Mouse (Mus musculus): Measurements from ENCODE around the gene Ckm. TPM values are rescaled to one million over a fixed set of nuclear protein-coding genes. Genes with fewer than 3 reads are reported as not detected.

The Ckm gene
- total and polyA plus RNA-seq, 2 experiments from 2014 or later, result 0.48 TPM; not detected in 1

DNA sequence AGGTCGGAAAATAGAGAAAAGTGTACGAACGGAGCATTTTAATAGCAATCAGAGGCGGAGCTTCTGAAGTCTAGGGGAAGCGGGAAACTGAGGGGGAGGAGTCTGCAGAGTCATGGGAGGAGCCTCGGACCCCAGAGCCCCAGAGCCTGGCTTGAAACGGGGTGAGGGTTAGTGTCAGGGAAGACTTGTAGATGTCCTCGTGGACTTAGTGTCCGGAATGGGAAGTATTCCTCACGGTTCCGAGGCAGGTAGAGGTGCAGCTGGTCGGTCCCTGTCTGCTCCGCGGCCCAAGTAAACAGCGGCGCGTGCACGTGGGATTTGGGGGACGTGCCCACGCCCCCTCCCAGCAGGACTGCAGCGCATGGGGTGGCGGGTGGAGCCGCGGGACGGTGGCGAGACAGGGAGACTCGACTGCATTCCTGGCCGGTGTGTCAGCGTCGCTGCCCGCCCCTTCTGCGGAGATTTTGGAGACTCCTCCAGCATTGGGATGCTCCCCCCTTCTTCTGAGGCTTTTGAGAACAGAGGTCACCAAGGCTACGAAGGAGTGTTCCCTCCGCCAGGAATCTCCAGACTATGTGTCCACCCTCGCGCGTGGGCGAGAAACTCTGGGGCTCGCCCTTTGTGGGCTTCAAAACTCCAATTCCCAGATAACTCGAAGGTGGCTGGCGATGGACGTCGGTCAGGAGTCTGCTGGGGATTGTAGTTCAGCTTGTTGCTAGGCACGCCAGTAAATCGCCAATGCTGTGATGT, 44.5 kb upstream of the Ckm start:
- peak; percentile 72 for ATAC-seq
- TF ChIP-seq CTCF (IDR thresholded peaks at IDR 0.05; ENCODE audit: low read depth), result no peak

DNA sequence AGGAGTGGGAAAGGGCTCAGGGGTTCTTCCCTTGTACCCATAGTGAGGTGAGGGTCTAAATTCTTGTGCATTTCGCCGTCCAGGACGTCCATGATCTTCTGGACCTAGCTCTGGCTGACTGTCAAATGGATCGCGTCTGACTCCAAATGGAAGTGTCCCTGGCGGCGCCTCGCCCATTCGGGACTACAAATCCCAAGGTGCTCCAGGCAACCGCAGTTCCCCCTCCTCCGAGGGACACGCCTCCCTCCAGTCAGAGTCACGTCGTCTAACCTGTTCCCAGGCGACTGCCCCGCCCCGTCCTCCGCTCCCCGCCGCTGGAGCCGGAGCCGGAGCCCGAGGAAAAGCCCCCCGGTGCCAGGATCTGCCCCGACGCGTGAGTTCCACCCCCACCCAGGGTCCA, 43.6 kb upstream of the Ckm start:
- no peaks in the 10 kb centered on the region for H3K9me3 ChIP-seq (ENCODE audit: low read length)
- peak overlapping the region; percentile 65 for H3K4me3 ChIP-seq (ENCODE audit: low read depth, low read length)
- H3K27me3 ChIP-seq (ENCODE audit: insufficient read depth, low read length), result no peaks in the 10 kb centered on the region
- peak overlapping the region; percentile 42; the same call in 1 of the 2 replicates for H3K27ac ChIP-seq (ENCODE audit: low read depth, low read length)
- ATAC-seq (peak; percentile 70), DNase-seq (peak; percentile 88)
- peak overlapping the region; percentile 26 for H3K9ac ChIP-seq
- TF ChIP-seq CTCF (IDR thresholded peaks at IDR 0.05; ENCODE audit: low read depth), result no peak
- no peaks in the 10 kb centered on the region; the same call in 1 of the 2 replicates for H3K4me1 ChIP-seq (ENCODE audit: insufficient read depth)
- WGBS, result 1% methylated on average over 27 of the region's 27 CpGs
- peaks cover 9% of the 10 kb centered on the region; the same call in 1 of the 2 replicates for H3K36me3 ChIP-seq (ENCODE audit: insufficient read depth)
- H3K4me2 ChIP-seq (ENCODE audit: low read depth), result peak overlapping the region; percentile 95

More for the DNA sequence above, 44.5 kb upstream of the Ckm start:
- Histone ChIP-seq H3K4me1 (ENCODE audit: insufficient read depth) (no peaks in the 10 kb centered on the region; the same call in 1 of the 2 replicates), H3K9me3 (ENCODE audit: low read length) (no peaks in the 10 kb centered on the region), H3K9ac (peak overlapping the region; percentile 60; the same call in 1 of the 2 replicates), H3K4me3 (ENCODE audit: low read depth, low read length) (peak overlapping the region; percentile 65), H3K27me3 (ENCODE audit: insufficient read depth, low read length) (no peaks in the 10 kb centered on the region), H3K4me2 (ENCODE audit: low read depth) (peak overlapping the region; percentile 95), H3K27ac (ENCODE audit: low read depth, low read length) (peak overlapping the region; percentile 42; the same call in 1 of the 2 replicates), H3K36me3 (ENCODE audit: insufficient read depth) (peaks cover 9% of the 10 kb centered on the region; the same call in 1 of the 2 replicates)
- 1% methylated on average over 45 of the region's 45 CpGs for WGBS
- DNase-seq, result peak; percentile 74

DNA sequence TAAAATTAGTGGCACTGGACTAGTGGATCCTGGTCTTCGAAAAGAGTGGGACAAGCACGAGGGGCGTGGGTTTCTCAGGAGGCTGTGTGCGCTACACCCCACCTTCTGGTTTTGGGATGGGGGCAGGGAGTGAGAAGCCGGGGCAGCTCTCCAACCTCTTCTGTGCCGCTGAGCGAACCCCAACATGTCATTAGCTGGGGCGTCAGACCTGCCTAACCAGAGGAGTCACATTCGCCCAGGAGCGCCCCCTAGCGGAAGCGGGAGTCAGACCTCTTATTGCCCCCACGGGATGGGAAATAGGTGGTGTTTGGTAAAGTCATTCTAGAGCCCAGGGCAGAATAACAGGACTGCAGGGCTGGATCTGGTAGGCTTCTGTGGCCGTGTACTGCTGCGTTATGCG, 42.9 kb upstream of the Ckm start:
- Histone ChIP-seq H3K4me2 (ENCODE audit: low read depth) (peak overlapping the region; percentile 95), H3K27ac (ENCODE audit: low read depth, low read length) (no peak overlapping the region), H3K9ac (no peak overlapping the region), H3K4me3 (ENCODE audit: low read depth, low read length) (peak overlapping the region; percentile 65), H3K9me3 (ENCODE audit: low read length) (no peaks in the 10 kb centered on the region), H3K36me3 (ENCODE audit: insufficient read depth) (peaks cover 9% of the 10 kb centered on the region; the same call in 1 of the 2 replicates), H3K27me3 (ENCODE audit: insufficient read depth, low read length) (no peaks in the 10 kb centered on the region), H3K4me1 (ENCODE audit: insufficient read depth) (no peaks in the 10 kb centered on the region; the same call in 1 of the 2 replicates)
- DNase-seq (no peak), ATAC-seq (no peak)
- 11% methylated on average over 16 of the region's 16 CpGs for WGBS
- peak; percentile 70 for TF ChIP-seq CTCF (IDR thresholded peaks at IDR 0.05; ENCODE audit: low read depth)

DNA sequence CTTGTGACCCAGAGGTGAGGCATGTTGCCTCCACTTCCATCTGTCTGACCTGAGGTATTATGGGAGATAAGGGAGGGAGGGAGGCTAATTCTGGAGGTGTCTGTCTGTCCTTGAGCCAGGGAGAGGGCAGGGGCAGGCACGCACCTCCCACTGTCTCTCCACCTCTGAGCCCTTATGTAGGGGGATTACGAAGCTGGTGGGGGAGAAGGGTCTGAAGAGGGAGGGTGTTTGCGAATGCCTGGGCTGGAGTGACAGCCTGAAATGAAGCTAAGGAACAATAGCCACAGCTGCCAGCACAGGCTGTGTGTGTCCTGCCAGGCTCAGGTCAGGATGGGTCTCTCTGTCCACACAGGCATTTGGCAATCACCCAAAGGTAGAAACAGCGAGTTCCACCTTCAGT, 42.3 kb upstream of the Ckm start:
- 21% methylated on average over 4 of the region's 4 CpGs for WGBS
- Histone ChIP-seq H3K4me2 (ENCODE audit: low read depth) (no peak overlapping the region), H3K4me3 (ENCODE audit: low read depth, low read length) (0 out of 2 replicates have a peak overlapping the region, but pooled peaks have one; percentile 65), H3K4me1 (ENCODE audit: insufficient read depth) (no peaks in the 10 kb centered on the region; the same call in 1 of the 2 replicates), H3K36me3 (ENCODE audit: insufficient read depth) (peaks cover 4% of the 10 kb centered on the region; the same call in 1 of the 2 replicates), H3K9me3 (ENCODE audit: low read length) (no peaks in the 10 kb centered on the region), H3K9ac (no peak overlapping the region), H3K27ac (ENCODE audit: low read depth, low read length) (no peak overlapping the region), H3K27me3 (ENCODE audit: insufficient read depth, low read length) (no peaks in the 10 kb centered on the region)
- DNase-seq, result no peak
- ATAC-seq, result no peak
- TF ChIP-seq CTCF (IDR thresholded peaks at IDR 0.05; ENCODE audit: low read depth), result no peak

DNA sequence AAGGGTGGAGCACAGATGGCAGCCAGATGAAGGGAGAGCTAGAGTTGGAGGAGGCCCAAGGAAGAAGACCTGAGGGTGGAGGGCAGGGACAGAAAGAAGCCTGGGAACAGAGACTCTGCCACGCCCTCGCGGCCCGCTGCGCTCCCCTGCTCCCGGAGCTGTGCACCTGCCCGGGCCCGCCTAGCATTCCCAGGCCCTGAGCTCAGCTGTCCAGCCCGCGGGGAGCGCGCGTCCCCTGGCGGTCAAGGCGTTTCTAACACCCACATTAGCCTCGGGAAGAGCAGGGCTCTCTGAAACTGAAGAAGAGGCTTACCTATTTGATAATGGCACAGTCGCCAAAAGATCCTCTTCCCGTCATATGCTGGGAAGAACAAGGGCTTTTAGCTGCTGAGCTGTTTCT, 40.7 kb upstream of the Ckm start:
- no peak overlapping the region for H3K9ac ChIP-seq
- H3K4me1 ChIP-seq (ENCODE audit: insufficient read depth), result no peaks in the 10 kb centered on the region
- H3K4me3 ChIP-seq (ENCODE audit: low read depth, low read length), result no peak overlapping the region
- H3K9me3 ChIP-seq (ENCODE audit: low read length), result no peaks in the 10 kb centered on the region
- TF ChIP-seq CTCF (IDR thresholded peaks at IDR 0.05; ENCODE audit: low read depth), result peak; percentile 71
- no peak overlapping the region for H3K27ac ChIP-seq (ENCODE audit: low read depth, low read length)
- no peaks in the 10 kb centered on the region for H3K36me3 ChIP-seq (ENCODE audit: insufficient read depth)
- no peak for ATAC-seq
- WGBS, result 6% methylated on average over 18 of the region's 18 CpGs
- DNase-seq, result no peak
- no peak overlapping the region for H3K4me2 ChIP-seq (ENCODE audit: low read depth)
- H3K27me3 ChIP-seq (ENCODE audit: insufficient read depth, low read length), result no peaks in the 10 kb centered on the region

DNA sequence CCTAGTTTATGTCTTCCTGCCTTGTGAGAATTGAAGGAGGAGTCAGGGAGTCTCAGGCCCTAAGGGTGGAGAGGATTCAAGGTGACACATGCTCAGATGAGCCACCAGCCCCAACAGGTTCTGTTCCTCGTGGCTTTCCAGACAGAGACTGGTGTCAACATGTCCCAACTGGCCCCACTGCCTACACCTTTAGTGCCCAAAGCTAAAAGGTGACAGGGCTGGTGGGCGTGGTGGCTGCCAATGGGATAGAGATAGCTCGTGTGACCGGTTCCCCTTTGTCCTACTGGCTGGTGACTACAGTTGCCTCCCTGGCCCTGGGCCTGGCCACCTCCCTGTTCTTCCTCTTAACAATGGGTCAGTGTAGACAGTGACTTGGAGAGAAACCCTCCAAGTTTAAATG, 39.2 kb upstream of the Ckm start:
- H3K9ac ChIP-seq, result no peak overlapping the region
- TF ChIP-seq CTCF (IDR thresholded peaks at IDR 0.05; ENCODE audit: low read depth), result no peak
- H3K4me3 ChIP-seq (ENCODE audit: low read depth, low read length), result no peak overlapping the region
- H3K27ac ChIP-seq (ENCODE audit: low read depth, low read length), result no peak overlapping the region
- H3K4me2 ChIP-seq (ENCODE audit: low read depth), result no peak overlapping the region
- ATAC-seq, result no peak
- 81% methylated on average over 4 of the region's 4 CpGs for WGBS
- no peaks in the 10 kb centered on the region for H3K27me3 ChIP-seq (ENCODE audit: insufficient read depth, low read length)
- no peaks in the 10 kb centered on the region; the same call in 1 of the 2 replicates for H3K4me1 ChIP-seq (ENCODE audit: insufficient read depth)
- H3K9me3 ChIP-seq (ENCODE audit: low read length), result no peaks in the 10 kb centered on the region
- no peaks in the 10 kb centered on the region for H3K36me3 ChIP-seq (ENCODE audit: insufficient read depth)
- DNase-seq, result no peak

DNA sequence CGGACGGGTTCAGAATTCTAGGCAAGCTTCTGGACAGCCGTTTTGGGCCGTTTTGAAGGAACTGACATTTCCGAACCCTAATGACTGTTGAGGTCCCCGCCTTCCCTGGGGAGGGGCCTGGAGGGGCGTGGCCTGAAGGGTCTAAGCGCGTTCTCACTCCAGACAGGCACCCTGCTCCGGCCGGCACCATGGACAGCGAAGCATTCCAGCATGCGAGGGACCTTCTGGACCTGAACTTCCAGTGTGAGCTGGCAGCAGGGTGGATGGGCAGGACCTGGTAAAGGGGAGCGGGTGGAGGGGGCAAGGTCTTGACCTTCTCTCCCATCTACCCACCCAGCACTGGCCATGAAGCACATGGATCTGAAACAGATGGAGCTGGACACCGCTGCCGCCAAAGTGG, 36.2 kb upstream of the Ckm start:
- H3K4me2 ChIP-seq (ENCODE audit: low read depth), result no peak overlapping the region
- ATAC-seq, result no peak
- no peaks in the 10 kb centered on the region for H3K27me3 ChIP-seq (ENCODE audit: insufficient read depth, low read length)
- no peak overlapping the region for H3K4me3 ChIP-seq (ENCODE audit: low read depth, low read length)
- WGBS, result 24% methylated on average over 16 of the region's 16 CpGs
- H3K9me3 ChIP-seq (ENCODE audit: low read length), result no peaks in the 10 kb centered on the region
- no peak overlapping the region for H3K27ac ChIP-seq (ENCODE audit: low read depth, low read length)
- H3K9ac ChIP-seq, result no peak overlapping the region
- H3K36me3 ChIP-seq (ENCODE audit: insufficient read depth), result no peaks in the 10 kb centered on the region
- no peaks in the 10 kb centered on the region; the same call in 1 of the 2 replicates for H3K4me1 ChIP-seq (ENCODE audit: insufficient read depth)
- TF ChIP-seq CTCF (IDR thresholded peaks at IDR 0.05; ENCODE audit: low read depth), result no peak
- no peak for DNase-seq
